Mouse (Mus musculus) CH12.LX (cell line): ENCODE measurements around the gene Cfap97d1.

Experiments
- CTCF ChIP-seq, 2 experiments: IDR thresholded peaks in 1 of 2; conservative IDR thresholded peaks in 1 of 2; 2 replicates each; pipeline ENCODE4 v1.5.1; 2011 to 2012; ENCODE audit warnings: low read depth in 2 of 2, low read length in 2 of 2, improper control_type of control experiment in 1 of 2, inconsistent platforms in 1 of 2, mild to moderate bottlenecking in 1 of 2, moderate library complexity in 1 of 2
- MAZ ChIP-seq: IDR thresholded peaks from 2 replicates; pipeline ENCODE4 v1.6.1; 2012; ENCODE audit warnings: low read depth, mild to moderate bottlenecking, inconsistent platforms, low read length, improper control_type of control experiment, moderate library complexity
- ZC3H11A ChIP-seq: IDR thresholded peaks from 2 replicates; pipeline ENCODE4 v1.6.1; 2012; ENCODE audit warnings: low read depth, mild to moderate bottlenecking, inconsistent platforms, low read length, improper control_type of control experiment

DNA sequence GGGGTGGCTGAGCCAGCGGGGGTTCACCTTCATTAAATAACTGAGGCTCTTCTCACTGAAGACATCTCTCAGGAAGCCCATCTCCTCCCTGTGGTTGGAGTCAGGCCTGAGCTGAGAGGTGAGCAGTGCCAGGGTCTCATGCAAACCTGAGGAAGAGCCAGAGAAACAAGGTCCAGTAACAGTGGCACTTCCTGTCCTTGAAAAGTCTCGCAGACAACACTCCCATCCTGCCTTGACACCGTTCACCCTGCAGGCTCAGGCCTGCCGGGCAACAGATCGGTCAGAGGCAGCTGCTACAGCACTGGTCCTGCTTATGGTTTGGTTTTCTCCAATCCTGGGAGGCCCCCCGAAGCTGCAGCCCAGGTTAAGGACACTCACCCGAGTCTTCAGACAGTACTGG lies 41.3 kb downstream of the Cfap97d1 start:
- TF ChIP-seq CTCF (conservative IDR thresholded peaks at IDR 0.05 in 1 of 2, IDR thresholded peaks at IDR 0.05 in 1 of 2; ENCODE audit: low read depth in 2 of 2, low read length in 2 of 2) (no peak), MAZ (no peak), ZC3H11A (no peak)
